Mouse (Mus musculus) heart, postnatal 36 days (tissue): ENCODE measurements around the gene Stk33. TPM values are rescaled to one million over a fixed set of nuclear protein-coding genes. Genes with fewer than 3 reads are reported as not detected.

Experiments
- DNase-seq, 2 experiments: peaks; one replicate each; pipeline ENCODE4 v3.0.0; 2021 to 2022
- intact Hi-C: fragments of 180-260 bp; cut with DNase I; formaldehyde crosslinking; loops from one replicate; pipeline ENCODE4 v1.15.1; 2025
- total RNA-seq, 2 experiments: library from RNA; stranded (reverse); gene quantifications; 2 replicates each; pipeline ENCODE4 v1.2.3; 2021

Stk33 gene
- total RNA-seq, 2 experiments from 2014 or later, result not detected

GRCm38 (mm10) chr7:109358435-109359187 is 80.3 kb downstream of the Stk33 start:
- intact Hi-C loops, result no loop called here
- no peak for DNase-seq

DNA sequence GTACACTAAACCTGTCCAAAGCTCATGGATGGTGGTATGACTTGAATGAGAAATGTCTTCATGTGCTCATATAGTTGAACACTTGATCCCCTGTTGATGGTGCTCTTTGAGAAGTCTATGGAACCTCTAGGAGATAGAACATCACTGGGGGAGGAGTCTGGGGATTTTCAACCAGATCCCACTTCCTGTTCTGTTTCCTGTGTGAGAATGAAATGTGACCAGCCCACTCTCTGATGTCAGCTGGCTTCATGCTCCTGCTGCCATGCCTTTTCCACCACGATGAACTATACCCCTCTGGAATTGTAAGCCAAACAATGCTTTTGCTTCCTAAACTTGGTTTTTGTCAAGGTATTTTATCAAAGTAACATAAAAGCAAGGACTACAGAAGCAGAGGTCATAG is 81.0 kb downstream of the Stk33 start:
- DNase-seq, result no peak
- intact Hi-C loops, result no loop called here

GRCm38 (mm10) chr7:109347241-109347640 is 91.6 kb downstream of the Stk33 start:
- DNase-seq, result no peak
- intact Hi-C loops, result no loop called here

DNA sequence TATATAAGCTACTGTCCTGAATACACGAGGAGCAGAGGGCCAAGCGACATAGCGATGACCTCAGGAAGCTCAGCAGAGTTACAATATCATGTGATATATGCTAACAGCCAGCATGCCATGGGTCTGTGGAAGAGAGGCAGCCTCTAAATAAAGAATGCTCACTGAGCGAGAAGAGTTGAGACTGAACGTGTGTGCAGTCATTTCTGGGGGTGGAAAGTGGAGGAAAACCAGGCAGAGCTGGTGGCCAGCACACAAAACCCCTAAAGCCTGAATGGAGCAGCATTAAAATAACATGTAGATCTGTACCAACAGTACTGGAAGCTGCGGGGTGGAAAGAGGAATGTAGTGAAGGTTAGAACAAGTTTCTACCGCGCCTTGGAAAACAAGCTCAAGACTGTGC is 107.2 kb downstream of the Stk33 start:
- intact Hi-C loops, result no loop called here

GRCm38 (mm10) chr7:109328772-109329171 is 110.1 kb downstream of the Stk33 start:
- intact Hi-C loops, result no loop called here
- DNase-seq, result no peak

More for the DNA sequence above, 107.2 kb downstream of the Stk33 start:
- no peak for DNase-seq

DNA sequence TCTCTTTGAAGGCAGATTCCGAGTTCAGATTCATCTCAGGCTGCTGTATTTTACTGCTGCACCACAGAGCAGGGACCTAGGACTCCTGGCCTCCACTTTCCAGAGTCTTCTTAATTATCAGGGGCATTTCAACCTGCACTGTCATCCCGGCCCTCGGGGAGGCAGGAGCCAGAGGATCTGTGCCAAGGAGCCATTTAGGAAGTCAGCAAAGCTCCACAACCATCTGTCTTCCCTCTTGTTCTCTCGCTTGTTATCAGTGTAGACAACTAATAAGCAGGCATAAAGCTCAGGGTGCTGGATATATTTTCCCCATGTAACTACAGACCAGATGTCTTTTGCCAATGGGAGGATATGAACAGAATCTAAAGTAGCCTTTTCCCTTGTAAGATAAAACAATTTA is 112.1 kb downstream of the Stk33 start:
- intact Hi-C loops, result no loop called here
- no peak for DNase-seq

DNA sequence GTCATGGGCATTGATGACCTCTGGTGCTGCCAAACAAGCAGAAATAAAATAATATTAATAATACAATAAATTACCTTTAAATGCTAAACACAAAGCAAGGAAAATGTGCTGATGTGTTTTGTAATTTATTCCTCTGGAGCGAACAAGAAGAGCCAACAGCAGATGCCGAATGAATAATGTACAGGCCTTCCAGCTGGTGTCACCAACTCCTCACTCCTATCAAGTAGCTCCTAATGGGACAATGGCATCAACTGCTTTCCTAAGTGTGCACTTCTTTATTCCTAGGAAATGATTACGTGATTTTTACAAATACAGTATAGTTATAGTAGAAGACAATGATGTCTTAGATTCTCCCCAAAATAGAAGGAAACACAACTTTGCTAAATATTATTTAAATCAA is 113.2 kb downstream of the Stk33 start:
- DNase-seq, result no peak
- intact Hi-C loops, result no loop called here

DNA sequence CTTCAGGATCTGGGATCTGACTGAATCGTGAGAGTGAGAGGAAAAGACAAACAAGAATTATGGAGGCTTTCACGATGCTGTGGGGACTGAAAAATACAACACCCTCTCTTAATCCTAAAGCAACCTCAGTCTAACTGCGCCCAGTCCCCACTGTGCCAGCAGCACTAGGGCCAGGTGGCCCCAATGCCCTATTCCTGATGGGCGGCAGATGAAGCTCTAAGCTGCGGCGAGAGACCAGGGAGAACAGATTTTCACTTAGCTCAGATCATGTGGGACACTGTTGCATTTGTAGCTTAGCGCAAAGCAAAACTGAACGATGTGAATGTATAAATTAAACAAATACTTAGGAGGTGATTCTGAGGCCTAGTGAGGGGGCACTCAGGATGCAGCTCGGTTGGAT is 113.7 kb downstream of the Stk33 start:
- intact Hi-C loops, result no loop called here

DNA sequence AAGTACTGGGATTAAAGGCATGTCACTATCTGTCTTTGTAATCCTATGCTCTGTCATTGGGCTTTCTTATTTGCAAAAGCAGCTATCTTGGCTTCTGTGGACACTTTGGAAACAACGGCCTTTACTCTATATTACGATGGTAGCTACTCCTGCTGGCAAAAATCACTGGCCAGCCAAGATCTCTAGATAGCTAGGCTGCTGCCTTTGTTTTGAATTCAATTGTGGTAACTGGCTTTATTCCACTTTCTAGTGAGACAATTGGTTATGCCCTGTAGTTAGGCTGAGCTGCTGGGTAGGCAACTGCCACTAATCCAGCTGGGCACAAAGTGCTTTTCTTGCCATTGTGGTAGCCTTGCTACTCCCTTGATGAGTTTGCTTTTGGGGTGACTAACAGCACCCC is 129.4 kb downstream of the Stk33 start:
- no peak for DNase-seq
- intact Hi-C loops, result no loop called here

More for the DNA sequence above, 113.7 kb downstream of the Stk33 start:
- no peak for DNase-seq

- no peak for DNase-seq
- intact Hi-C loops, result no loop called here
These were observed 143.1 kb downstream of the Stk33 start for GRCm38 (mm10) chr7:109295807-109296206.

DNA sequence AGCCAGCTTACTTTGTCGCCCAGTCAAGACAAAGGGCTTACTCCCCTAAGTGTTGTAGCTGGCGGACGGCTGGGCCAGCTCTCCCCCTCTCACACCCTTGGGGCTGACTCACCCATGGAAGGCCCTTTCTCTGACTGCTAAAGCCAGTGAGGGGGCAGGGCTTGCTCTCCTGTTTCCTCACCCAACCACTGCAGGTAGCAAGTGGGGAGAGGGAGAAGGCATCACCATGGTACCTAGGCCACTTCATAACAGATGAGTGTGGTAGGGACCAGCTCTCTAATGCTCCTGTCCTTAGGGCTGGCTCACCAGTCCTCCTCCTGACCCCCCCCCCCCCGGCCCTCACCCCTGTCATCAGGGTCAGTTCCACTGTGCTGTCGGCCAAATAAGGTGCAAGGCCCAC is 143.5 kb downstream of the Stk33 start:
- intact Hi-C loops, result no loop called here
- no peak for DNase-seq

DNA sequence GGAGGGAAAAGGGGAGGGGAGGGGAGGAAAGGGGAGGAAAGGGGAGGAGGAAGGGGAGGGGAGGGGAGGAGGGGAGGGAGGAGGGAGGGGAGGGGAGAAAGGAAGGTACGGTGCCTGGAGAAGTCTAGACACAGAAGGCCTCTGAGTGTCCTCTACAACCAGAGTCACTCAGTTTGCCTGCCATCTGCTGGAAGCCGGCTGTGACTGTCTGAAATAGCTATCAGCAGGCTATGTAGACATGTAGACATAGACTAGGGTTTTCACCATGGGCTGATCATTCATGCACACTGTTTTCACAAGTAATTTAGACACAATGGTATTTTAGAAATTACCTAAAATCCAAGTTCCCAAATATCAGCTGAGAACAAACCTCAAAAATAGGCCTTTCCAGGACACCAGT is 148.4 kb downstream of the Stk33 start:
- intact Hi-C loops, result no loop called here
- DNase-seq, result no peak

DNA sequence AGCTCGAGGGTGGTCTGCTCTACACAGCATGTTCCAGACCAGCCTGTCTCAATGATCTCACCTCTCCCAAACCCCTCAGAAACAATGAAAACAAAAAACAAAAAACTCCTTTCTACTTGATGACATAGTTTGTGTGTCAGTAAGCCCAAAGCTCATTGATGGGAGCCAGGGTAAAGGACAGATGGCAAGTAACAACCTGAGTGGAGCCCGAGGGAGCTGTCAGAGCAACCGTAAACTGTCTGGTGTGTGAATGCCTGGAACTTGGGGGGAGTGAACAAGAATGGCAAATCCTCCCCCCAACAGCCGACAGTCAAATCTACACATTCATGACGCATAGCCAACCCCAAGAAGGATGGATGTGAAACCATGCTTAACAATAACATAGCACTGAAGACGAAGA is 149.8 kb downstream of the Stk33 start:
- no peak for DNase-seq
- intact Hi-C loops, result no loop called here

DNA sequence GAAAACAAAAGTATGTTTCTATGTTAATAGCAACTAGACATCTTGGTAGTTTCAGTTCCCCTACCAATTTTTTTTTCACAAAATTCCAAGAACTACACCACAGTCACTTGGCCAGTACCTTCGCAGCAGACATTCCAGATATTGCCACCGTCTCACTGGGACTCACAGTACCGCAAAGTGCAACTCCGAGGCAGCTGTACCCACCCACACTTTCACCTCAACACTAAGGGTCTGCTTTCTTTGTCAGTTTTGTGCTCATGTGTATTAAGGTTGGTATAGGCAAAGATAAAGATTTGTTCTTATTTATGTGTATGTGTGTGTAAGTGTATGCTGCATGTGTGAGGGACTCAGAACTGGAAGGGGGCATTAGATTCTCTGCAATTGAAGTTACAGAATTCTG is 156.8 kb downstream of the Stk33 start:
- no peak for DNase-seq
- intact Hi-C loops, result no loop called here

- peak; percentile 3 to 20 for DNase-seq
- intact Hi-C loops, result no loop called here
These were observed 162.3 kb downstream of the Stk33 start for GRCm38 (mm10) chr7:109276622-109277021.

DNA sequence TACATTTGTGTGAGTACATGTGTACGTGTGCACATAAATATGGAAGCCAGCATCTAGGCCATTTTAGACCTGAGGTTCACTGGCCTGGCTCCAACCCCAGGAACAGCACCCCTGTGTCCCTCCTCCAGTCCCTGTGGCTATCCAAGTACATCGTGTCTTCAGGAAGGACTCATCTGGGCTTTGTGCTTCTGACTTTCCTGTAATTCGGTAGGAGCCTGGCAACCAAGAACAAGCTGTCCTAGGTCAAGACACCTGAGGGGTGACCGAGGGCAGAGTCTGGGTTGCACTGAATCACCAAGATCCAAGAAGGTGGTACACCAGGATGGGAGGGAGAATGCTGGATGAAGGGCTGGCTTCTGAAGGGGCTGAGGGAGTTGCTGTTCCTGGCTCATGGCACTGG is 163.0 kb downstream of the Stk33 start:
- intact Hi-C loops, result no loop called here
- no peak for DNase-seq

- intact Hi-C loops, result no loop called here
- DNase-seq, result no peak
These were observed 163.7 kb downstream of the Stk33 start for GRCm38 (mm10) chr7:109275151-109275550.

- DNase-seq, result no peak
- intact Hi-C loops, result no loop called here
These were observed 164.6 kb downstream of the Stk33 start for GRCm38 (mm10) chr7:109274289-109274688.

GRCm38 (mm10) chr7:109269046-109269445 is 169.8 kb downstream of the Stk33 start:
- intact Hi-C loops, result no loop called here
- DNase-seq, result peak; percentile 50 to 51

- intact Hi-C loops, result no loop called here
- no peak for DNase-seq
These were observed 171.5 kb downstream of the Stk33 start for GRCm38 (mm10) chr7:109267370-109267769.

DNA sequence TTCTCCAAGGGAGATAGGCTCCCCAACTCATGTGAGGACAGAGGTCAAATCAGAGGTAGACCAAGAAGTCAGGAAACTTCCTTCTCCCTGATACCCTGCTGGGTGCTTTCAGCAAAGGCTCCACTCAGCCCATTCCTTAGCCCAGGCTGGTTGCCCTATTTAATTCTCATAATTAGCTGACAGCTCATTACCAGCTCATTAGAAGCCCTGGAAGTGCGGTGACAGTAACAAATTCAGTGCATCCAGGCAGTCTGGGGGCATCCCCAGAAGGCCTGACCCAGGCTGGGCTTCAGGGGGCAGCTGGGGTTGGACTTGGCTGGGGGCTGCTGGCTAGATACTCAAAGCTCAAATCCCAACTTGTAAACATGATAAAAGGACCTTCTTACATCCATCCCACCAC is 172.7 kb downstream of the Stk33 start:
- intact Hi-C loops, result no loop called here
- DNase-seq, result no peak

DNA sequence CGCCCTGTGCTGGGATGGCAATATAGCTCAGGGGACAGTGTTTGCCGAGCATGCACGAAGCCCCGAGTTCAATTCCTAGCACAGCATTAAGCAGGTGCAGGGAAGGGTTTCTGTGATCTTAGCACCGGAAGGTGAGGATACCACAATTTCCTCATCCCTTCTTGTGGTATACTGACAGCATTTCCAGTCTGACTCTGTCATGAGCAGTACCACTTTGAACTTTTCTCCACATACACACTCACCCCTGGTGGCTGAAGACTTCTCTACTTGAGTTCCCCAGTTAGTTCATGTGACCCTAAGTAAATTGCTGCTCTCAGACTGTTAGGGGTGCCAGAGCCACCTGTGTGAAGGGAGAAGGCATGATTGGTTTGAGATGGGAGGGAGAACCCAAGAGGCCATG is 173.3 kb downstream of the Stk33 start:
- DNase-seq, result no peak
- intact Hi-C loops, result no loop called here
